Mouse (Mus musculus): ENCODE results near the gene Stat6.

Stat6 gene

DNA sequence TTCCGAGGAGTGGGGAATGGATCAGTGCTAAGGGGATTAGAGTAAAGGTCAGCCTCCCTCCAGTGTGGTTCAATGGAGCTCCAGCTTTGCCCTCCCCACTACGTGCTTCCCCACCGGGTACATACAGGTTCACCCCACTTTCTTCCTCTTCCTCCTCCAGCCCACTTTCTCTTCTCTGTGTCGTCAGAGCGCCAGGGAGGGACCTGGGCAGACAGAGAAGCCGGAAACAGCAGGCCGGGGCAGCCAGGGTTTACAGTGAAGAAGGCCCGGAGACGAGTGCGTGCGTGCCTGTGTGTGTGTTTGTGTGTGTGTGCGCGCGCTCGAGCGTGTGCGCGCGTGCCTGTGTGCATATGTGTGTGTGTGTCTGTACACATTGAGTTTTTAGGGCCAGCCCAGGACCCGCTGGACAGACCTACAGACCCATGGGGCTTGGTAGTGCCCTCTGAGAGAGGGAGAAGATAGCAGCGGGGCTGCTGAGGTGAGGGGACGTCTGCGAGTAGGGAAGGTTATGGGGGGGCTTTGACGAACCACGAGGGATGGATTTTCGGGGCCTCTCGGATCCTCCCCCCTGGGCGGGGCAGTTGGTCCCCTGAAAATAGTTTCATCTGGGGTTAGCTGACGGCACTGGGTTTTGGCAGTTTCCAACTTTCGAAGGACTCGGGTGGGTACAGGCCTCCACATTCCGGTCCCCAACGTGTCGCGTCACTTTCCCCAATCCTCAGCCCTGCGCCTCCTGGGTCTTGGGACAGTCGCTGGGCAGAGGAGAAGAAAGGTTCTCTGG is at the start of gene Stat6:
Stat6 (plus strand) TSS at position 215 of the 781 bp plus-strand sequence.
- peak; percentile 56 for DNase-seq (ENCODE audit: low read depth, low spot score)

DNA sequence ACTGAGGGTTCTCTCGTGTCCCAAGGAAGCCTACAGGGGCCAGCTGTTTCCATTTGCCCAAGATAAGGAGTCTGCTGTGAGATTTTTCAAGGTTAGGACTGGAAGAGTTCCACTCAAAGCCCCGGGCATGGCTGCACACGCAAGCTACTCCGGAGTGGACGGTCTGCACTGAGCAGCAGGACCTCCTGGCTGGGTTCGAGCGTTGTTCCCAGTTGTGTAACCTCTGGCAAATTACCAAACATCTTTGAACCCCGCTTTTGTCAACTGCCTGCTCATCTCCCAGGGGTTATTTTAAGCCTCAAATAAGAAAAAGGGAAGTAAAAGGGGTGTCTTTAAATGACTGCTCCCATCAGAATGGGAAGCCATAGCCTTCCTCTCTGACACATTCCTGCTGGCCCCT is 48.4 kb upstream of the Stat6 start:
- DNase-seq (ENCODE audit: low read depth, low spot score): no peak

DNA sequence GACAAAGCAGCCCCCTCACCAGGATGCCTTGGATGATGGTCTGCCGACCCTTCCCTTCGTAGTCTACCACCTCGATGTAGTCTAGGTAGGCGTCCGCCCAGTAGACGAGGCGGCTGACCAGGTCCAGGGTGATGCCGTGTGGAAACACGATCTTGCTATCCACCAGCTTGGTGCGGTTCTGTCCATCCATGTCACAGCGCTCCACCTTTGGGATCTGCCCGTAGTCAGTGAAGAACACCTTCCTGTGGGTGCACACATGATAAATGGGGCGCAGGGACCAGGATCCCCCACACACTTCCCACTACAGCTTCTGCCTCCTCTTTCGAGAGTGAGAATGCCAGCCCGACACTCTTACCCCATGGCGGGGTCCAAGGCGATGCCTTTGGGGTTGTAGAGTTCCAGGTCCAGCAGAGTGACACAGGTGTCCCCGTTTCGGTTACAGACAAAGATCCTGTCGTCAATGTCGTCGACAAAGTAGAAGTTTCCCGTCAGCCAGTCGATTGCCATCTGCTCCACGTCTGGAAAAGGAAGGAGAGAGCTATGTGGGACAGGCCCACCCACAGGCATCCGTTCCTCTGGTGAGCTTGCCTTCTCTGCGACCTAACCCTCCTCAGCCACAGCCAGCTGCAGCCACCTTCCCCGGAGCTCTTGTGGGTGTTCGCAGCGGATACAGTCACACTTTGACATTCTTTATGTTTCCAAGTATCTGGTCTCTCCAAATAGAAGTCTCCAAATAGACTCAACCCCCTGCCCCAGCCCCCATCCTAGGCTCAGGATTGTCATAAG is 47.7 kb upstream of the Stat6 start:
- DNase-seq (ENCODE audit: low read depth, low spot score): no peak

DNA sequence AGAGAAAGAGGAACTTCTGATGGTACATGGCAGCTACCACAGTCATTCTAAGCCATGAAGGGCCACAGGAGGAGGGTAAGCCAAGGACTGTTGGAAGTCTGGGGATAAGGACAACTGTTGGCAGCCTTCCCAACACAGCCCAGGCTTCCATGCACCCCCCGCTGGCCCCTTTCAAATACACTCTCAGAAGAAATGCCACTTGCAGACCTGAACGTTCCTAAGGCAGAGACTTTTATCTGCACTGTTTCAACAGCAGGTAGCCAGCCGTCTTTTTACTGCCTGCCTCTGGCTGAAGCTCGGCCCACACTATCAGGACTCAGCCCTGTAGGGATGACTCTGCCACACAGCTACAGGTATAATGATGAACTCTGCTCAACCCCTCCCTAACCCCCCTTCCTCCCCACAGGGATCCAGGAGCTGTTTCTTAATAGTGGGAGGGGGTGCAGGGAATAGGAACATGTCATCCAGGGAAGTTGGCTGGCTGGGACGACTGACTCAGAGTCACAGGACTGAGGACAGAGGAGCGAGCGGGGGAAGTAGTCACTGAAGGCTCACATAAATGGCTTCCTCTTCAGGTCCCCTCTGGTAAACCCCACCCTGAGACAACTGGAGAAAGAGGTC is 46.4 kb upstream of the Stat6 start:
- no peak for DNase-seq (ENCODE audit: low read depth, low spot score)

DNA sequence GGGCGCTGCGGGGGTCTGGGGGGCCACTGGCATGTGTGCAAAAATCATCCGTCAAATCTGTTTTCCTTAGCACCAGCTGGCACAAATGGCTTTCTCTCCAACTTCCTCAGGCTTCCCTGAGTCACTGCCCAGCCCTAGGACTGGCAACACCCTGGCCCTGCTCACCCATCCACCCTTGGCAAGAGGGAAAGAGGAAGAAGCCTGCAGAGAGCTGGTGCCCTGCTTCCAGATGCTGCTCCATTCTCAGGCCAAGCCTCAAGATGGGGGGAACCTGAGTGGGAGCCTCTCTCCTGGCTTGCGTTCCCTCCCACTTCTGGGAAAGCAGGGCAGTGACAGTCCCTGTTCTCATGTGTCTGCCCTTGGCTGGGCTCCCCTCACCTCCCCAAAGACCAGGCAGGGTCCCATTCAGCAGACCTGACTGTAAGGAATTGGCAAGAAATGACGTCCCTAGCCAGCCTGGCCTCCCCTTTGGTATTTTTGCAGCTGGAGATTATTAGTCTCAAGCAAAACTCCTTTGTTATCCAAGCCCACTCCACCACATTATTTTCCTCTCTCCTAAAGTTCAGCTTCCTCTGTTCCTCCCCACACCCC is 45.4 kb upstream of the Stat6 start:
- DNase-seq (ENCODE audit: low read depth, low spot score): no peak

DNA sequence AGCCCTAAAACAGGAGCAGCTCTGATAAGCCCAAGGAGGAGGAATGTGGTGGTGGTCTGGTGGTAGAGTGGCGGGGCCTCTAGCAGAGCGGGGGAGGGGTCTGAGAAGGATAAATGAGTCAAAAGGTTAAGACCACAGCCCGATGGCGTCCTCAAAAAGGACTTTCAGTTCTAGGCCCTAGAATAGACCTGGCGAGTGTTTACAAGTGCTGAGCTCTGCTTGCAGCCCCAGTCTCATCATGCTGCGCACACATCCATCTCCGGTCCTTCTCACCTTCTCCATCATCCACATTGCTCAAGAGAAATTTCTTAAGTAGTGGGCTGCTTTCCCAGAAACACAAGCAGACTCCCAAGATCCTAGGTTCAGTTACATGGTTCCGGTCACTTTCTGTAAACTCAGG is 44.2 kb upstream of the Stat6 start:
- DNase-seq (ENCODE audit: low read depth, low spot score): no peak

DNA sequence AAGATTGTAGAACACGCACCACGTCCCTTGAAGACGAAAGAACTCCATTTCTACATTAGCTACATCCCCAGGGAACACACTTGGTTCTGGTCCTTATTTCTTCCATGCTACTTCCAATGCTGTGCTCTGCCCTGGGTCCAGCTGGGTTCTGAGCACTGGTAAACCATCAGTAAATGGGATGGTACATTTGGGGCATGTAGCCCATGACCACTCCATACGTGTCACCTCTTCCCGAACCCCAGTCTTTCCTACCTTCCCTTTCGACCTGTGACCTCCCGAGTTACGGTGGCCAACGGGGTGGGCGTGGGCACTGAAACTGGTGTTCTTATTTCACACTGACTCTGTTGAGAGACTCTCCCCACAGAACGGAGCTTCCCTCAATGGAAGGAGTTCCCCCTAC is 43.5 kb upstream of the Stat6 start:
- DNase-seq (ENCODE audit: low read depth, low spot score): no peak

DNA sequence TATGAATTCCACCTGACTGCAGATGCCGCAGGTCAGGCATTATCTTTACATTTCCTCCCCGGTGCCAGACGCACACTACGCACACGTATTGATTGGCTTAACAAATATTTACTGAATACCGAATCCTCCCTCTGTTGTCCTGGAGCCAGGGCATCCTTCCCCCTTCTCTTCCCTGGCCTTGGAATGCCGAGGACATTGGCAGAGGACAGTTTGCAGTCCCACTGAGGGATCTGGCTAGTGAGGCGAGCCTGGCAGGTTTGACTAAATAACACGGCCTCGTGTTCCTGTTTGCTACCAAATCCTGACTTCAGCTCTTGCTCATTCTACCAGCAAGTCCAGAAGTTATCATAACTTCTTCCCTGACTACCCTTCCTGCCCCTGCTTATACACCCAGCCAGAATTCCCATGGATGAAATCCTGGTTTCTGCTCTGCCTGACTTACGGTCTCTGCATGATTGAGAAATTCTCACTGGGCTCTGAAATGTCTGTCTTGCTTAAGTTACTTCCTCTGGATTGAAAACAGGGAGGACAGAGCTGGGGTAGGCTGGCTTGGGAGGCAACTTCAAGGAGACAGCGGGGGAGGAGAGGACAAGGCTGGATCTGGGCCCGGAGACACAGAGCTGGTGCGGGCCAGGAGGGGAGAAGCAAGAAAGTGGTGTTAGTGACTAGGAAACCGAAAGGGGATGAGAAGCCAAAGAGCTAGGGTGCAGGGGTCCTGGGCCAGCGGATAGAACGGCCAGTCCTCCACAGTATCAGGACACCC is 42.8 kb upstream of the Stat6 start:
- DNase-seq (ENCODE audit: low read depth, low spot score): no peak

DNA sequence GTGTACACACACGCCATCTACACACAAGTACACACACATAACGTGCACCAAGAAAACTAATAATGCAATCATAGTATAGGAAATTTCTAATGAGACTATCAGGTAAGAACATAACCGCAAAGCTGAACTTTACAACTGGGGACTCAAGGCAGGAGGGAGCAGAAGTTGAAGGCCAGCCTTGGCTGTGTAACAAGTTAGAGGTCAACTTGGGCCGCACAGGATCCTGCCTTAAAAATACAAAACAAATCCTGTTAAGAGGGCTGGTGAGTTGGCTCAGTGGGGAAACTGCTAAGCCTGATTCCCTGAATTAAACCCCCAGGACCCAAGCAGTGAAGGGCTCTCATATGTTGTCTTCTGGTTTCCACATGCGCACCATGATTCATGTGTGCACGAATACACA is 40.6 kb upstream of the Stat6 start:
- no peak for DNase-seq (ENCODE audit: low read depth, low spot score)

DNA sequence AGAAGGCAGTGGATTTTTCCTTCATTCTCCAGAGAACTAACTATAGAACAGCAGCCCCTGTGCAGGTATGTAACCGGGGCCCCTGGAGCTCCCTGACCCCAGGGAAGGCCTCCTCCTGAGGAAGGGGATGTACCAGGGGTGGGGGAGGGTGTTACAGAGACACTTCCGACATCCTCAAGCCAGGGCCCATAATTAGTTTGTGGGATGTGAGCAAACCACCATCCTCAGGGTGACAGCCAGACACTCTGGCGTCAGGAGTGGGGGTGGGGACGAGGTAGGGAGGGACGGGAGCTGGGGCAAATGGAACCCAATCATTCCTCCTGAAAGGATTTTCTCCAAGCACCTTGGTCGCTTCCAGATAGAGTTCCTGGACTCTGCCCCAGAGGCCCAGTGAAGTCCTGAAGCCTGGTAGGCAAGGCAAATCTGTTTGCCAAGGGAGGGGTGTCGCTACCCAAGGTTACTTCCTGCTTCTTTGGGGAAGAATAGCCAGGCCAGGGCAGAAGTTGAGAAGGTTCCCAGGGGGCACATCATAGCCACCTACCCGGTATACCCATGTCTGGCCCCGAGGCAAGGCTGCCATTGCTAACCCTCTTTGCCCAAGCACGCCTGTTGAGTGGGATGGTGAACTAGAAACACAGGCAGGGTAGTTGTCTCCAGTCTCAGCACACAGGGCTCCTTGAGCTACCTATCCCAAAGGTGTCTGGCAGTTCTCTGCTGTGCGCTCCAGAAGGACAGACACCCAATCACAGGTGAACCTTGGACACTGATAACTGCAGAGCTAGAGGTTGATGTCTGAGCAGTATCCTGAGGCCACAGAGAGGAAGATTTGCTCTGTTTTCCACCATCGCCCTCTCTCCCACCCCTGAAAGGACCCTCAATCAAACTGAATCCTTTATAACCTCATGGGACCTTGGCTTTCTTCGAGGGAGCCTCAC is 39.1 kb upstream of the Stat6 start:
- no peak for DNase-seq (ENCODE audit: low read depth, low spot score)

DNA sequence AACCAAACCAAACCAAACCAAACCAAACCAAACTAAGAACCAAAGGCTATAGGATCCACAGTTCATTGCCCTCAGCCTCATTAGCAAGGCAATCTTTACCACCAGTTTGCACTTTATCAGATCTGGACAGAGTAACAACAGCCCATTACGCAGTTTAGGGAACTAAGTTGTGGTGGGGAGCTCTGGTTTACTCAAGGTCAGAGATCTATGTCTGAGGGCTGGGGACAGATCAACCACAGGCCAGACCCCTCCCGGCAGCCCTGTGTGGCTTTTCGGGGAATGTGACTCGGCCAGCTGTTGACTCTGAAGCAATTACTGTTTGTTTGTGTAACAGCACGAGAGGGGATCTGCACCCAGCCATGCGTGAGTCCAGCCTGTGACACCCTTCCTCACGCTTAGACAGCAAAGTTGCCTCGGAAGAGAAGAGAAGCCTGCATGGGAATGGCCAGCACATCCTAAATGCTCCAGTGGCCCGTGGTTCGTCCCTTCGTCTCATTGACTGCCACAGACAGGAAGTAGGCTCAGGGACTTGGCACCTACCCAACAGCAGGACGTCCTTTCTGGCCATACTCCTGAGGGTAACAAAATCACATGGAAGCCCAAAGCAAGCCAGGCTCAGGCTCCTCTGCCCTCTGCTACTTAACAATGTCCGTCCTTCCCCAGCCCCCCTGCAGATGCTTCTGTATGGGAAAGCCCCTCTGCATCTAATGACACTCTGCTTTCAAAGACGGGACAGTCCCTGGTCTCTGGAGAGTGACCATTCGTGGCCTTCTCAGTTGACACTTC is 38.1 kb upstream of the Stat6 start:
- DNase-seq (ENCODE audit: low read depth, low spot score): no peak

DNA sequence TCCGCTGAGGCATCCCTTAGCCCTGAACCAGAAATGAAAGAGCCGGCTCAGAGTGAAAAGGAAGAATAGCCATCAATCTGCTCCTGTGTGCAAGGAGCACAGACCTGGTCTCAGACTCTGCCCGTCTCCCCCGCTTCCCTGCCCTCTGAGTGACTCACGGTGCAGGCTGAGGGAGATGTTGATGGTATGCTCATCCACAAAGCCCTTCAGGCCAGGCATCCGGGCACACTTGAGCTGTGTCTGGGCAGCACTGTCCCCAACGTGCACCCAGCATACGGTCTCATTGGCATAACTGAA is 37.6 kb upstream of the Stat6 start:
- DNase-seq (ENCODE audit: low read depth, low spot score): no peak

DNA sequence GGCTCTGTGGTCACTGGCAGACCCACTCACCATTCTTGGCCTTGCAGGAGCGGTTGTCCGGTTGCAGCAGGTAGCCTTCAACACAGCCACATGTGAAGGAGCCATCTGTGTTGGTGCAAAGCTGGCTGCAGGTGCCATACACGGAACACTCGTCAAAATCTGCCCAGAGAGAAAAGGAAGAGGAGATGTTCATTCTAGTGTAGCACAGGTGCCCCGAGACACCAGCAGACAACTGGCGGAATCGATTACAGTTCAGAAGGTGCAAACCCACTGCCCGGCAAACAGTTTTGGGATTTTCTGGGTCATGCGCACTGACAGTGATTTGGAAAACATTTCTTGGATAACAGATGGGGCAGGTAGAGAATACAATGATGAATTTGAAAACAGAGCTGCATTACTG is 37.0 kb upstream of the Stat6 start:
- no peak for DNase-seq (ENCODE audit: low read depth, low spot score)

DNA sequence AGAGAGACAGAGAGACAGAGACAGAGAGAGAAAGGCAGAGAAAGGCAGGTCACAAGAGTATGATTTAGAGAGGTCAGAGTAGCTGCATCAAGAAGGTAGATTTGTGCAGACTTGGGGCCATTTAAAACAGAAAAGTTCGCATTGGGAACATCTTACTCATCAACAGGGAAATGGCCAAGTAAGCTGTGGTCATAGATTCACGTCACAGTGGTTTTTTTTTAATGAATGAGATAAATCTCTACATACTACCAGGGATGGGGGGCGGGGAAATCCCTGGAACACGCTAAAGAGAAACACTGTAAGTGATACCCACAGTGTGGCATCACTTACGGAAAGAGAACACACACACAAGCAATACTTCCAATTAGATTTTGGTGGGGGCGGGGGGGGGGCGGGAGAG is 35.7 kb upstream of the Stat6 start:
- DNase-seq (ENCODE audit: low read depth, low spot score): no peak

DNA sequence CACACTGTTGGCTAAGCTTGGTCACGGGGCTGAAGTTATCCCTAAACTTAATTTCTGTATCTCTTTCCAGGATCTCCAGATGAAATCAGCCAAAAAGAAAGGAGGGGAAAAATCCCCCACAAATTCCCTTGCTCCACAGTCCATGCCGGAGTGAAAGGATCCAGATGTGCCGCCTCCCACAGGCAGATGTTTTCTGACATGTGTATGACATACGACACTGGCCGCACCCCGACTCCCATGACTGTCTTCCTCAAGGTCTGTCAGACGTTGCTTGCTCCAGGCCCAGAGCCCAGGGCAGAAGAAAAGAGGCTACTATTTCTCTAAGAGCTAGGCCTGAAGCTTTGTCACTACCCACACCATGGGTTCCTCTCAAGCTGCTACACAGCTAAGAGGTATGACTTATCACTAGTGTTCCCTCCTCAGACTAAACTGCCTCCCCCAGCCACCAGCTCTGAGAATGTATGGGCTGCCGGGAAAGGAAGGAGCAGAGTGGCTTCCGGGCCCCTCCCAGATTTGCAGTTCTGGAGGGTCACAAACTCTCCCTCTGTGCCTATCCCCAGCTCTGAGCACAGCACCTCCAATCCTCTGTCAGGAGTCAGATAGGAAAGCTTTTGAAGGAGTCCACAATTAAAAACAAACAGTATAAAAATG is 33.2 kb upstream of the Stat6 start:
- DNase-seq (ENCODE audit: low read depth, low spot score): no peak

DNA sequence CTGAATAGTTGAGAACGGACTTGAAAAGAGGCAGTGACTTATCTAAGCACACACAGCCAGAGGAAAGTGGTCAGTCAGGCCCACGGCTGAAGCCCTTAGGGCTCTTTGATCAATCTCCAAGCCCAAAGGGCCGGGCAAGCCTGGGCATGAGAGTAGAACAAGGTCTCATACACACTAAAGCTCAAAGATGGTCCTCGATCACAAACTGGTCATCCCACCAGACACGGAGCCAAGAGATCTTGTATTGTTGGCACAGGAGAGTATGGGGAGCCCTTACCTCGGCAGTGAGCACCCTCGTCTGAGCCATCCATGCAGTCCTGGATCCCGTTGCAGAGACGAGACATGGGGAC is 32.7 kb upstream of the Stat6 start:
- DNase-seq (ENCODE audit: low read depth, low spot score): no peak

DNA sequence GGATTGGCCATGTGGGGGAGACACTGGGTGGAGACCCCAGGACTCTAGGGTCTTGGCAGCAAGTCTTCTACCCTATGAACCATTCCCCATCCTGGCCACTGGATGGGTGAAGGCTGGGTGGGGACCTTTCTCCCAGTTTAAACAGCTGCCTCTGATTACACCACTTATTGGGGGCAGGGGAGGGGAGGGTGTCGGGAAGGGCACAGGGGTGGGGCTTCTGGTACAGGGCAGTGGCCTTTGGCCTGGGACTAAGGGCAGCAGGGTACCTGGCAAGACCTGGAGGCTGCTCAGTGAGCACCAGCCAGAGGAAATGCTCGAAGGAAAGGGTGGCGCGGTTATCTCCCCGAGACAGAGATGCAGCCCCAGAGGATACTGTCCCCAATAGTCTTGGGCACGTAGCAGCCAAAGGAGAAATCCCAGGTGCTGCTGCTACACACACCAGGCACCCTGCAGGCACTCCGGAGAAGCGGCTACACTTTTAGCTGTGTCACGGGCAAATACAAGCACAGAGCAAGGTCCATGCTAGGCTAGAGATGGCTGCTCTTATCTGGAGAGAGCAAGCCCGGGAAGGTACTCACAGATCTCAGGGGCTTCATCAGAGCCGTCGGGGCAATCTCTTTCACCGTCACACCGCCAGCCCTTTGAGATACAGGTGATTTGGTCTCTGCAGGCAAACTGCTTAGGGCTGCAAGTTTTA is 30.6 kb upstream of the Stat6 start:
- no peak for DNase-seq (ENCODE audit: low read depth, low spot score)

DNA sequence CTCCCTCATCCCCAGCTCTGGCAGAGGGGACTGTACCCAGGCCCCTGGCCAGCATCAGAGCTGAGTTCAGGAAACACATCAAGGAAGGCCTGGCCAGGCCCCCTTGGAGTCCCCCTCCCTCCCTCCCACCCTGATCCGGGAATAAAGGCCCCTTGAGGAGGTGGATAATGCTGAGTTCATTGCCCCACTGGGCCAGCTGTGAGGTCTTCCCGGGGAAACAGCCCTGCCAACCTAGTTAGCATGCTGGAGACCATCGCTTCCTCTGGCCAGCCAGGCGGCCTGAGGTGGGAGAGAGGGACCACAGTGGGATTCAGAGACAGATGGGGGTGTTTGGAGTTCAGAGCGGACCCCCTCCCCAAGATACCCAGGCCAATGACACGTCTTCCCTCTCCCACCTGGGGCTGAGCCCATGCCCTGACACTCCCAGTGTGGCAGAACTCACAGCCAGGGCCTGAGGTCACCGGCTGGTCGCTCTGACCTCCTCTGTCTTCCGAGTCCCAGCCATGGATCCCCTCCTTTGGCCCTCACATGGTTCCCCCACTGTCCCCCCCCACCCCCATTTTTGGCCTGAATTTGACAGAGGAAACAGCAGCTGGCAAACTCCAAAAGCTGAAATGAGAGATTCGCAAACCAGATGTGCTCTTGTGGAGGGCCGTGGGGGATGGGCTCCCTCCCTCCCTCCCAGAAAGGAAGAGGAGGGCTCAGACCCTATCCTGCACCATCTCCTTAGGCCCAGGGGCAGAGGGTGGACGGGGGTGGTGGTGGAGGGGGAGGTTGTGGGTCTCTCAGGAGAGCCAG is 28.4 kb upstream of the Stat6 start:
- DNase-seq (ENCODE audit: low read depth, low spot score): no peak
